Mouse (Mus musculus): Measurements from ENCODE around the gene Slc7a14.

Gene Slc7a14

DNA sequence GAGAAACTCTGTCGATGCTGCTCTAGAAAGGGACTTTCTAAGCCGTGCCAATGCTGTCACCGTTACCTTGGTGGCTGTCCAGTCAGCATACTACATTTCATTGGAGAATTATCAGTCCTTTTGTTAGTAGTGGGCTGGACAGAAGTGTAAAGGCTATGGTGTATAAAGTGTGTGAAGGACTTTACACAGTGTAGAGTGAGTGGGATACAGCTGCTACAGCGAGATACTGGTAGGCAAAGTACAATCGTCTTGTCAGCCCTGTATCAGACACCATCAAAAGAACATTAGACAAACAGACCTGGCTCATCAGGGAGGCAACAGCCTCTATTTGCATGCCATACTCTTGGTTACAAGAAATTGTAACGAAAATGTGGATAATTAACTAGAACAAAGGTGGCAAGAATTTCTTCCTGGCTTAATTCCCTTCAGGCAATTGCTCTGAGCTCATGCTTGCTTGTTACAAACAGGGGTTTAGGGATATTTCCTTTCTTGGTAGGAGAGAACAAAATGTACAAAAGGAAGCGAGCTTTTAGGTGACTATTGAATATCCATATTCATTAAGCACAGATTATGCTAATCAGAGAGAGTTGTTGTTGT lies 48.7 kb downstream of the Slc7a14 start:
- no peak for DNase-seq (ENCODE audit: low read depth in 2 of 2, low spot score in 2 of 2)

DNA sequence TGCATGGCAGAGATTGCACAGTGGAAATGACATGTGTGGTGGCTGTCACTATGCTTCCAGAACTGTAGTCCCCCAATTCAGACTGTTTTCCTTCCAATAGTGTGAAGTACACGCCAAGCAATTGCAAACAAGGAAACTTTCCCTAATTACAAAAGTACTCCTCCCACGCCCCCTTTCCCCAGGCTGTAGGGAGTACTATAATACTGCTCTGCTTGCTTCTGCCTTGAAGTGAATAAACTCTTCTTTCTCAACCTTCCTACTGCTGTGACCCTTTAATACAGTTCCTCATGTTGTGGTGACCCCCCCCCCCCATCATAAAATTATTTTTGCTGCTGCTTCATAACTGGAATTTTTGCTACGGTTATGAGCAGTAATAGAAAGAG lies 49.2 kb downstream of the Slc7a14 start:
- DNase-seq (ENCODE audit: low read depth in 2 of 2, low spot score in 2 of 2) = no peak

GRCm38 (mm10) chr3:31260329-31260963 lies 49.7 kb downstream of the Slc7a14 start:
- DNase-seq (ENCODE audit: low read depth in 2 of 2, low spot score in 2 of 2) = no peak

GRCm38 (mm10) chr3:31259553-31260255 lies 50.5 kb downstream of the Slc7a14 start:
- DNase-seq (ENCODE audit: low read depth in 2 of 2, low spot score in 2 of 2) = no peak

DNA sequence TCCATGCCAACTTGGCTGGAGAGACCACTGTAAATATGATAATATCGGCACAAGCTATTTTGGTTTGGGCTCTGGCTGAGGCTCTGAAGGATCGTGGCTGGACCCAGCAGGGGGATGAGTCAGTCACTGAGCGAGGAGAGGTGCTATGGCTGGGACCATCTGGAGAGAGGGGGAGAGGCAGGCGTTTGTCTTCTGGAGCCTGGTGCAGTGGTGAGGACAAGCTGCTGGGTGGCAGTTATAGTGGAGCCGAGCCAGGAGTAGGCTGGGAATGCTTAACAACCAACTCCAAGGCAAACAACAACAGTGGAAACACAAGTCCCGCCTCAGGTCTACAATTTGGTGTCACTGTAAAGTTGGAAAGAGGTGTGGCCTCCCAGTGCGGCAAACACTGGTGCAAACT lies 55.8 kb downstream of the Slc7a14 start:
- no peak for DNase-seq (ENCODE audit: low read depth in 2 of 2, low spot score in 2 of 2)

- no peak for DNase-seq (ENCODE audit: low read depth in 2 of 2, low spot score in 2 of 2)
Observed at GRCm38 (mm10) chr3:31253862-31254261, 56.3 kb downstream of the Slc7a14 start.

DNA sequence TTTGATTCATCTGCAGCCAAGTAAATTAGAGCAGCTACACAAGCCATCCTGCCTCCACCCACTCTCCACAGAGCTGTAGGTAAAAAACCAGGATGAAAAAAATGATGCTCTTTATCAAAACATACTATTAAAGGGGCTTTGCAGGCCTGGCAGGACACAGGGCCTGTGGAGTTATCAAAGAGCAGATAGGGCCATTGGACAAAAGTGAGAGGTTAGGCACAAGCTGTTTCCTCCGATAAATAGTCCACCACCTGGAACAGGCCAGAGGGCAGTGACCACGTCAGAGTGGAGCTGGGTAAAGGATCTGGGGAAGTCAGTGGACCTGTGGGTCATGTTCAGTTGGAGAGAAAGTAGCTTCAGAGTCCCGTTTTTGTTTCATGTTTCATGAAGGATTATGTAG lies 57.6 kb downstream of the Slc7a14 start:
- DNase-seq (ENCODE audit: low read depth in 2 of 2, low spot score in 2 of 2) = no peak

DNA sequence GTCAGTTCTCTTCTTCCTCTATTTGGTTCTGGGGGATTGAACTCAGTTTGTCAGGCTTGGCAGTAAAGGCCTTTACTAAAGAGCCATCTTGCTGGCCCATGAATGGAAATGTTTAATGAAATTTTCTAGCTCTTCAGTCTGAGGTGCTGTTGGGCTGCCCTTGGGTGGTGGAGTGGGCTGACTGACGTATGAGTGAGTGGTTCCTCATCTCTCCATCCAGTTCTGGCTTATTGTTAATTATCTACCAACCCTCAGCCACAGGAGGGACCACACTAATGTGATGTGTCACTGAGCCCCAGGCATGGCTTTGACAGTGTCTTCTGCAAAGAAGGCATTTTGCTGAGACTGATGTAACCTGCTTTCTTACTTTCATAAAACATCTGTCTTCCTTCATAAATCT lies 66.7 kb downstream of the Slc7a14 start:
- no peak for DNase-seq (ENCODE audit: low read depth in 2 of 2, low spot score in 2 of 2)

- DNase-seq (ENCODE audit: low read depth in 2 of 2, low spot score in 2 of 2) = no peak
Observed at GRCm38 (mm10) chr3:31240840-31241239, 69.3 kb downstream of the Slc7a14 start.

GRCm38 (mm10) chr3:31239645-31240044 lies 70.5 kb downstream of the Slc7a14 start:
- DNase-seq (ENCODE audit: low read depth in 2 of 2, low spot score in 2 of 2) = no peak

GRCm38 (mm10) chr3:31237936-31238335 lies 72.2 kb downstream of the Slc7a14 start:
- DNase-seq (ENCODE audit: low read depth in 2 of 2, low spot score in 2 of 2) = no peak

GRCm38 (mm10) chr3:31236146-31236545 lies 74.0 kb downstream of the Slc7a14 start:
- no peak for DNase-seq (ENCODE audit: low read depth in 2 of 2, low spot score in 2 of 2)

- no peak for DNase-seq (ENCODE audit: low read depth in 2 of 2, low spot score in 2 of 2)
Observed at GRCm38 (mm10) chr3:31234356-31234755, 75.8 kb downstream of the Slc7a14 start.

DNA sequence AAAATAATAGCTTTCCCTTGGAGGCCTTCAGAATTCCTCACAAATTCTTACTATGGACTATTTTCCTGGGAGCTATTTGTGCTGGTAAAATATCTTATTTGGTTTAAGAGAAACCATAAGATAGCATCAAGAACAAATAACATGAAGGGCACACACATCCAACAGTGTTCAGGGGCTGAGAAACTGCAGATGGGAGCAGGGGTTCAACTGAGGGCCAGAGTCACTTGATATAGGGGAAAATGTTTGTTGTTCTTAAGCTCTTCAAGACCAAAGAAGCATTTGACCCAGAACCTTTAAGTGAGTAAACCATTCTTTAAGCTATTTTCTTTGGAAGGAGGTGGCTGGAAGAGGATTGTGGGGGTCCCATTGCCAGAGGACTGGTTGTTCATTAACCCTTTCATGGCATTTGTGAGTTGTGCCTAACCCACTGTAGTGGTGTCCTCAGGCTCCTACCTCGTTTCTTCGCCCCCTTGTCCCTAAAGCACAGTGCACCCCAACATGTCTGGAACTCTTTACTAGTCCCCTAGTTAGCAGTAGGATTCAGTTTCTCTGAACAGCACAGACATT lies 76.3 kb downstream of the Slc7a14 start:
- DNase-seq (ENCODE audit: low read depth in 2 of 2, low spot score in 2 of 2) = no peak

DNA sequence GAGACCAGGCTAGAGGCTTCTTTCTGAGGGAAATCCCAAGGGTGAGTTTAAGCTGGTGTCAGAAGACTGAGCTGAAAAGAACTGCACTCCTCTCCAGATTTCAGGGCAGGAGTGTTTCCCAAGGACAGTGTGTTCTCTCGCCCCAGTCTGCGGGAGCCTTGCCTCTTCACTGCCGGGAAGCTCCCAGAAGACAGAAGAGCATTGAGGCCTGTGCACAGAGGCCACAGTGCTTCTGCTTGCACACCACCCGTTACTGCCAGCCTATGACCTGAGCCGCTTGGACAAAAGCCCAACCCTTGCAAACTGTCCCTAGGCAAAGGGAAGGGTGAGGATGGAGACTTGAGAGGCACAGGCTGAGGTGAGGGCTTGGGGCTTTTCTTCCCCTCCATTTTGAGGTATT lies 80.9 kb downstream of the Slc7a14 start:
- no peak for DNase-seq (ENCODE audit: low read depth in 2 of 2, low spot score in 2 of 2)

GRCm38 (mm10) chr3:31228487-31228886 lies 81.7 kb downstream of the Slc7a14 start:
- no peak for DNase-seq (ENCODE audit: low read depth in 2 of 2, low spot score in 2 of 2)

DNA sequence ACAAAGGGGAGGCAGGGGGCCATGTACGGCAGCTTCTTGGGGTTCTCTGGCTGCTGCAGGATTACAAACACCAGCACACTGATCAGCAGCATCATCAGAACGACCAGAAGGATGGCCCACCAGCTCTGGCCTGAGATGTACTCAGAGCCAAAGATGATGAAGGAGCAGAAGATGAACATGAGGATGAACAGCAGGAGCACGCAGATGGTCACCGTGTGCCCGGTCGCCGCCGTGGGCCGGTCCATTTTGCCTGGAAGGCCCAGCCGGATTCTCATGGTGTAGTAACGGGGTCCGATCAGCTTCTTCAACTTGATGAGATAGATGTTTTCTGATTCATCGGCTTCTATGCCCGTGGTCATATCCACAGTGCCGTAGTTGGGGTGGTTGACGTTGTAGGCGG lies 86.6 kb downstream of the Slc7a14 start:
- DNase-seq (ENCODE audit: low read depth in 2 of 2, low spot score in 2 of 2) = no peak

- DNase-seq (ENCODE audit: low read depth in 2 of 2, low spot score in 2 of 2) = no peak
Observed at GRCm38 (mm10) chr3:31220040-31220439, 90.1 kb downstream of the Slc7a14 start.

- no peak for DNase-seq (ENCODE audit: low read depth in 2 of 2, low spot score in 2 of 2)
Observed at GRCm38 (mm10) chr3:31219483-31219882, 90.7 kb downstream of the Slc7a14 start.

DNA sequence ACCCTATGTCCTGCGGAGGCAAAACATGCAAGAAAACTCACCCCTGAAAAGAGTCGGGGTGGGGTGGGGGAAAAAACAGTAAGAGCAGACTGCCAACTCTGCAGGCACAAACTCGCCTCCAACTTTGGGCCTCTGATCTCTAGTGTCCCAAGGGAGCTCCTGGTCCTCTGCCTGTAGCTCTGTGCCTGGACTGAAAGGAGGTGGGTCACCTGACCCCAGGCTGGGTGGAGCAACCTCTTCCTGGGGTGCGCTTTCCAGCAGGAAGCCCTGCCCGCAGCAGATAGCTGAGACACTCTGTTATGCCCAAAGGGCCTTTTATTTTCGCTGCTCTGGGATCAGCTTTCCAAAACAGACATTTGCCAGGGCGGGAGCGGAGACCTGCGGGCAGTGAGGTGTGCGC lies 92.7 kb downstream of the Slc7a14 start:
- DNase-seq (ENCODE audit: low read depth in 2 of 2, low spot score in 2 of 2) = no peak

GRCm38 (mm10) chr3:31213802-31214201 lies 96.4 kb downstream of the Slc7a14 start:
- no peak for DNase-seq (ENCODE audit: low read depth in 2 of 2, low spot score in 2 of 2)
